Comparison of ENCODE assay signal across 19 mouse cellular contexts in genomic region chr9:22064341-22064740, GRCm38 (mm10). TPM values are rescaled to one million over a fixed set of nuclear protein-coding genes. Genes with fewer than 3 reads are reported as not detected.
DNase-seq lines count a peak whose midpoint lies in the region; ATAC-seq lines count a peak whose summit lies in the region.
"Had no signal": no experiment of that assay in that cellular context is flagged by ENCODE, and none has a peak within 500 bp of the region (broad histone marks: within the 10 kb centered on the region; RNA-seq: fewer than 3 reads in every experiment).

No protein-coding gene starts in this region.

- no peak overlapping the region for H3K27ac ChIP-seq in forebrain, embryonic 15.5 days (replicated peaks)
- no peak overlapping the region for H3K27ac ChIP-seq in forebrain, embryonic 11.5 days (ENCODE audit: low read depth, low read length)
- H3K27ac ChIP-seq in embryonic facial prominence, embryonic 12.5 days: no peak overlapping the region
- no peak overlapping the region for H3K27ac ChIP-seq in intestine, embryonic 15.5 days
- H3K27ac ChIP-seq: hindbrain, embryonic 14.5 days; limb, embryonic 15.5 days had no signal

- peaks cover 8% of the 10 kb centered on the region for H3K4me1 ChIP-seq in forebrain, embryonic 15.5 days
- no peaks in the 10 kb centered on the region for H3K4me1 ChIP-seq in forebrain, embryonic 11.5 days (replicated peaks; ENCODE audit: control insufficient read depth, insufficient read depth, low read length)
- no peaks in the 10 kb centered on the region for H3K4me1 ChIP-seq in embryonic facial prominence, embryonic 12.5 days
- no peaks in the 10 kb centered on the region for H3K4me1 ChIP-seq in intestine, embryonic 15.5 days (replicated peaks)
- H3K4me1 ChIP-seq: limb, embryonic 15.5 days had no signal

- ATAC-seq in forebrain, embryonic 15.5 days (replicated peaks): peak; percentile 53; the same call in 1 of the 2 replicates
- no peak for ATAC-seq in forebrain, embryonic 11.5 days (replicated peaks; ENCODE audit: low FRiP score)
- ATAC-seq in embryonic facial prominence, embryonic 12.5 days (ENCODE audit: insufficient number of reproducible peaks, insufficient read depth, low FRiP score, low TSS enrichment): 0 out of 2 replicates have a peak, but pooled peaks have one; percentile 45
- ATAC-seq in intestine, embryonic 15.5 days: no peak
- ATAC-seq: liver, postnatal 0 days; Patski had no signal

- H3K4me2 ChIP-seq in forebrain, embryonic 15.5 days (replicated peaks): no peak overlapping the region
- no peak overlapping the region for H3K4me2 ChIP-seq in forebrain, embryonic 11.5 days (ENCODE audit: low read depth, low read length, severe bottlenecking)
- no peak overlapping the region for H3K4me2 ChIP-seq in embryonic facial prominence, embryonic 12.5 days (replicated peaks)
- no peak overlapping the region for H3K4me2 ChIP-seq in intestine, embryonic 15.5 days (replicated peaks)
- H3K4me2 ChIP-seq: hindbrain, embryonic 14.5 days; limb, embryonic 15.5 days had no signal

- H3K4me3 ChIP-seq in forebrain, embryonic 15.5 days: no peak overlapping the region
- no peak overlapping the region for H3K4me3 ChIP-seq in forebrain, embryonic 11.5 days (ENCODE audit: low read depth, low read length)
- no peak overlapping the region for H3K4me3 ChIP-seq in embryonic facial prominence, embryonic 12.5 days
- no peak overlapping the region for H3K4me3 ChIP-seq in intestine, embryonic 15.5 days (replicated peaks)
- H3K4me3 ChIP-seq: limb, embryonic 15.5 days had no signal

- H3K9me3 ChIP-seq in forebrain, embryonic 15.5 days: no peaks in the 10 kb centered on the region
- no peaks in the 10 kb centered on the region for H3K9me3 ChIP-seq in forebrain, embryonic 11.5 days (ENCODE audit: control insufficient read depth, low read length)
- H3K9me3 ChIP-seq in embryonic facial prominence, embryonic 12.5 days: no peaks in the 10 kb centered on the region
- no peaks in the 10 kb centered on the region for H3K9me3 ChIP-seq in intestine, embryonic 15.5 days
- H3K9me3 ChIP-seq: limb, embryonic 15.5 days had no signal

- WGBS in forebrain, embryonic 15.5 days: 55% methylated on average over 3 of the region's 3 CpGs
- WGBS in forebrain, embryonic 11.5 days: 87% methylated on average over 3 of the region's 3 CpGs
- WGBS in embryonic facial prominence, embryonic 12.5 days: 88% methylated on average over 3 of the region's 3 CpGs
- 82% methylated on average over 3 of the region's 3 CpGs for WGBS in intestine, embryonic 15.5 days

- peaks cover 53% of the 10 kb centered on the region for H3K36me3 ChIP-seq in forebrain, embryonic 15.5 days
- peaks cover 12% of the 10 kb centered on the region for H3K36me3 ChIP-seq in forebrain, embryonic 11.5 days (ENCODE audit: control insufficient read depth, insufficient read depth, low read length)
- peaks cover 65% of the 10 kb centered on the region for H3K36me3 ChIP-seq in embryonic facial prominence, embryonic 12.5 days
- peaks cover 26% of the 10 kb centered on the region for H3K36me3 ChIP-seq in intestine, embryonic 15.5 days

- DNase-seq in forebrain, embryonic 11.5 days (ENCODE audit: low spot score): no peak
- DNase-seq in layer of hippocampus, postnatal 25 days (ENCODE audit: extremely low spot score in 1 of 2, low spot score in 1 of 2): peak; percentile 39 to 54
- no peak for DNase-seq in layer of hippocampus, adult 9-10 months (ENCODE audit: low spot score)
- peak; percentile 93 for DNase-seq in cerebellum, adult 18-20 months
- DNase-seq in embryo, embryonic 9.5 days (ENCODE audit: extremely low spot score): no peak
- DNase-seq: adrenal gland, postnatal 36 days; kidney, adult 8-10 months; kidney, postnatal 4 days; liver, postnatal 0 days; lung, postnatal 36 days; midbrain, embryonic 14.5 days had no signal

- no peaks in the 10 kb centered on the region for H3K27me3 ChIP-seq in forebrain, embryonic 15.5 days
- no peaks in the 10 kb centered on the region for H3K27me3 ChIP-seq in forebrain, embryonic 11.5 days (ENCODE audit: control insufficient read depth, insufficient read depth, low read length)
- no peaks in the 10 kb centered on the region for H3K27me3 ChIP-seq in embryonic facial prominence, embryonic 12.5 days
- no peaks in the 10 kb centered on the region for H3K27me3 ChIP-seq in intestine, embryonic 15.5 days (replicated peaks)
- H3K27me3 ChIP-seq: limb, embryonic 15.5 days; Patski had no signal

- no peak overlapping the region for H3K9ac ChIP-seq in forebrain, embryonic 15.5 days (replicated peaks)
- H3K9ac ChIP-seq in forebrain, embryonic 11.5 days (ENCODE audit: low read length): no peak overlapping the region
- no peak overlapping the region for H3K9ac ChIP-seq in embryonic facial prominence, embryonic 12.5 days
- no peak overlapping the region for H3K9ac ChIP-seq in intestine, embryonic 15.5 days
- H3K9ac ChIP-seq: hindbrain, embryonic 14.5 days; limb, embryonic 15.5 days; liver, postnatal 0 days had no signal

RNA-seq across cellular contexts. Expression of gene Gm49318, which starts 6.7 kb away (rescaled TPM):
- polyA plus RNA-seq in forebrain, embryonic 15.5 days (2015; fragmentation: Nextera tagmentation; extraction: Ambion mirVana): not detected in 2 replicates
- not detected in 2 replicates for polyA plus RNA-seq in forebrain, embryonic 11.5 days (2014; fragmentation: Nextera tagmentation; extraction: Ambion mirVana)
- total RNA-seq in layer of hippocampus, postnatal 25 days (2021): 1 to 10 TPM; 1.2 to 3.9 TPM
- polyA plus RNA-seq in embryonic facial prominence, embryonic 12.5 days (2016; fragmentation: Nextera tagmentation; extraction: Ambion mirVana): not detected in 2 replicates
- polyA plus RNA-seq in intestine, embryonic 15.5 days (2015; fragmentation: Nextera tagmentation; extraction: Ambion mirVana): not detected in 2 replicates
- total RNA-seq: granulocyte monocyte progenitor cell, adult 5-6 weeks had no signal
- polyA plus RNA-seq: heart, postnatal 0 days; hindbrain, embryonic 14.5 days; limb, embryonic 15.5 days; liver, postnatal 0 days; midbrain, embryonic 14.5 days; Patski had no signal

RNA-seq across cellular contexts. Expression of gene Zfp653, which starts 6.8 kb away (rescaled TPM):
- polyA plus RNA-seq in forebrain, embryonic 15.5 days (2015; fragmentation: Nextera tagmentation; extraction: Ambion mirVana): 23.2 and 23.5 TPM in 2 replicates
- 10.9 and 11.8 TPM in 2 replicates for polyA plus RNA-seq in forebrain, embryonic 11.5 days (2014; fragmentation: Nextera tagmentation; extraction: Ambion mirVana)
- 10 to 100 TPM; 17.9 to 22.1 TPM for total RNA-seq in layer of hippocampus, postnatal 25 days (2021)
- 15.0 and 15.8 TPM in 2 replicates for polyA plus RNA-seq in embryonic facial prominence, embryonic 12.5 days (2016; fragmentation: Nextera tagmentation; extraction: Ambion mirVana)
- polyA plus RNA-seq in intestine, embryonic 15.5 days (2015; fragmentation: Nextera tagmentation; extraction: Ambion mirVana): 9.7 and 10.6 TPM in 2 replicates

RNA-seq across cellular contexts. Expression of gene Elavl3, which starts 12.5 kb away (rescaled TPM):
- polyA plus RNA-seq in forebrain, embryonic 15.5 days (2015; fragmentation: Nextera tagmentation; extraction: Ambion mirVana): 88.9 and 93.3 TPM in 2 replicates
- 53.5 and 60.0 TPM in 2 replicates for polyA plus RNA-seq in forebrain, embryonic 11.5 days (2014; fragmentation: Nextera tagmentation; extraction: Ambion mirVana)
- 100 to 1,000 TPM; 155 to 158 TPM for total RNA-seq in layer of hippocampus, postnatal 25 days (2021)
- polyA plus RNA-seq in embryonic facial prominence, embryonic 12.5 days (2016; fragmentation: Nextera tagmentation; extraction: Ambion mirVana): 6.4 and 8.2 TPM in 2 replicates
- 2.8 and 2.9 TPM in 2 replicates for polyA plus RNA-seq in intestine, embryonic 15.5 days (2015; fragmentation: Nextera tagmentation; extraction: Ambion mirVana)
- polyA plus RNA-seq: heart, postnatal 0 days; liver, postnatal 0 days had no signal

RNA-seq across cellular contexts. Expression of gene Ecsit, which starts 20.9 kb away (rescaled TPM):
- 59.2 and 59.7 TPM in 2 replicates for polyA plus RNA-seq in forebrain, embryonic 15.5 days (2015; fragmentation: Nextera tagmentation; extraction: Ambion mirVana)
- polyA plus RNA-seq in forebrain, embryonic 11.5 days (2014; fragmentation: Nextera tagmentation; extraction: Ambion mirVana): 34.6 and 39.6 TPM in 2 replicates
- total RNA-seq in layer of hippocampus, postnatal 25 days (2021): 10 to 100 TPM; 45.6 to 45.8 TPM
- 36.7 and 38.0 TPM in 2 replicates for polyA plus RNA-seq in embryonic facial prominence, embryonic 12.5 days (2016; fragmentation: Nextera tagmentation; extraction: Ambion mirVana)
- 44.4 and 50.0 TPM in 2 replicates for polyA plus RNA-seq in intestine, embryonic 15.5 days (2015; fragmentation: Nextera tagmentation; extraction: Ambion mirVana)

RNA-seq across cellular contexts. Expression of gene Cnn1, which starts 34.7 kb away (rescaled TPM):
- 0.53 and 1.1 TPM in 2 replicates for polyA plus RNA-seq in forebrain, embryonic 15.5 days (2015; fragmentation: Nextera tagmentation; extraction: Ambion mirVana)
- polyA plus RNA-seq in forebrain, embryonic 11.5 days (2014; fragmentation: Nextera tagmentation; extraction: Ambion mirVana): 1.00 and 1.2 TPM in 2 replicates
- 1 to 10 TPM in 1 of 2 experiments, under 1 TPM in 1; 0.32 to 1.2 TPM for total RNA-seq in layer of hippocampus, postnatal 25 days (2021)
- 2.1 and 3.3 TPM in 2 replicates for polyA plus RNA-seq in embryonic facial prominence, embryonic 12.5 days (2016; fragmentation: Nextera tagmentation; extraction: Ambion mirVana)
- polyA plus RNA-seq in intestine, embryonic 15.5 days (2015; fragmentation: Nextera tagmentation; extraction: Ambion mirVana): 281 and 303 TPM in 2 replicates
- total RNA-seq: granulocyte monocyte progenitor cell, adult 5-6 weeks had no signal

Comparison
In these comparisons a context has a peak if more than half of its experiments do, and no peak if none do; other contexts are left out.
1. ATAC-seq: peak in forebrain, embryonic 15.5 days (single experiment) and embryonic facial prominence, embryonic 12.5 days (single experiment); none in forebrain, embryonic 11.5 days (single experiment) and intestine, embryonic 15.5 days (single experiment).
2. DNase-seq: peak in layer of hippocampus, postnatal 25 days (2 of 2) and cerebellum, adult 18-20 months (2 of 2); none in forebrain, embryonic 11.5 days (single experiment), layer of hippocampus, adult 9-10 months (single experiment) and embryo, embryonic 9.5 days (single experiment).